Mouse (Mus musculus) kidney, postnatal 36 days (tissue): Measurements from ENCODE around the gene Mettl1.

Experiments
- DNase-seq, 2 experiments: peaks; one replicate each; pipeline ENCODE4 v3.0.0; 2021 to 2022; ENCODE audit warnings: mixed read lengths in 2 of 2

The Mettl1 gene

DNA sequence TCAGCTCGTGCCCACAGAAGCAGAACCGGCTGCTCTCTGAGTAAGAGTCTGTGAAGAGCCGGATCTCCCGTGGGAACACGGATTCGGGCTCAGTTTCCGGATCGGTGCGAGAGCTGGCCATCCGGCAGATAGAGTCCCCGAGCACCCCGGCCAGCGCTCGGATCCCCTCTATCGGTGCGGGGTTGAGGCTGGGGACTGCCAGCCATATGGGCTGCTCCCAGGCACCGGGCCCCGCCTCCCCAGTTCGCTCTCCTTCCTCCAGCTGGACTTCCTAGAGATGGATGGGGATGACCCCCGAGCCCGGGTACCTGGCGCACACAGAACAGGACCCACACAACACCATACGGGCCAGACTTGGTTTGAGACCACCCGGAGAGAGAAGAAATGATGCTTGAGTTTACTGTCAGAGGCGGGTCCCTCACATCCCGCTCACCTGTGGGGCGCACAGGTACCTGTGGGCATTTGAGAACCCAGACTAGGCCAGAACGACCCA is at the start of gene Mettl1, which contains the start of gene Eef1akmt3:
TSS of gene Mettl1 (plus strand) at position 141 of the 493 bp plus-strand sequence.
TSS of gene Eef1akmt3 (minus strand) at position 240 of the 493 bp plus-strand sequence.
- DNase-seq: peak in 1 of 2 experiments; percentile 72

DNA sequence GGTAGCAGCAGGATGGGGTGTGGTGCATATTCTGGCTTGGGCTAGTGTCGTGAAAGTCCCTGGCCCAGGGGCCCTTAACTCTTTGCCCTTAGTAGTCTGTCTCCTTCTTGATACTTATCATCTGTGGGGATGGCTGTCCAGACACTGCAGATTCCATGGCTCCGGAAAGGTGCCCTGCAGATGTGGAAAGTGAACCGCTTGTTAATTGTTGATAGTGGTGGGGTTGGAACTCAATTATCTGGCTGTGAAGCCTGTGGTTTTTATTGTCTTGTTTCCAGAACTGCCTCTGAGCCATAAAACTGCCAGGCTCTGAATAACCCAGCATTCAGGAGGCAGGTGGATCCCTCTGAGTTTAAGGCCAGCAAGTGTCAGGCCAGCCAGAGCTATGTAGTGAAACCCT is 49.5 kb upstream of the Mettl1 start:
- DNase-seq: no peak

DNA sequence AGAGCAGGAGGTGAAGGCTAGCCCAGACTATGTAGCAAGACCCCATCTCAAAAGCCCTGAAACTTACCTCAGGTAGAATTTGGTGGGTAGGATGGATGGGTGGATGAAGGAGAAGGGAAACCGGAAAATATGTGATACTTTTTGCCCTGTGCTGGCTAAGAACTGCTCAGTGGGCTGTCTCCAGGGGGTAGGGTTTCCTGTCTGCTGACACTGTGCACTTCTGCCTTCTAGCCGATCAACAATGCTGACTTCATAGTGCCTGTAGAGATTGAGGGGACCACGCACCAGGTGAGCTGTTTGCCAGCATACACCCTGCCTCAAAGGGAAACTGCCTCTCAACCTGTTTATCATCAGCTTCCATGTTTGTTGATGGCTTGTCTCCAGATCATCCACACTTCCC is 47.6 kb upstream of the Mettl1 start:
- no peak for DNase-seq

DNA sequence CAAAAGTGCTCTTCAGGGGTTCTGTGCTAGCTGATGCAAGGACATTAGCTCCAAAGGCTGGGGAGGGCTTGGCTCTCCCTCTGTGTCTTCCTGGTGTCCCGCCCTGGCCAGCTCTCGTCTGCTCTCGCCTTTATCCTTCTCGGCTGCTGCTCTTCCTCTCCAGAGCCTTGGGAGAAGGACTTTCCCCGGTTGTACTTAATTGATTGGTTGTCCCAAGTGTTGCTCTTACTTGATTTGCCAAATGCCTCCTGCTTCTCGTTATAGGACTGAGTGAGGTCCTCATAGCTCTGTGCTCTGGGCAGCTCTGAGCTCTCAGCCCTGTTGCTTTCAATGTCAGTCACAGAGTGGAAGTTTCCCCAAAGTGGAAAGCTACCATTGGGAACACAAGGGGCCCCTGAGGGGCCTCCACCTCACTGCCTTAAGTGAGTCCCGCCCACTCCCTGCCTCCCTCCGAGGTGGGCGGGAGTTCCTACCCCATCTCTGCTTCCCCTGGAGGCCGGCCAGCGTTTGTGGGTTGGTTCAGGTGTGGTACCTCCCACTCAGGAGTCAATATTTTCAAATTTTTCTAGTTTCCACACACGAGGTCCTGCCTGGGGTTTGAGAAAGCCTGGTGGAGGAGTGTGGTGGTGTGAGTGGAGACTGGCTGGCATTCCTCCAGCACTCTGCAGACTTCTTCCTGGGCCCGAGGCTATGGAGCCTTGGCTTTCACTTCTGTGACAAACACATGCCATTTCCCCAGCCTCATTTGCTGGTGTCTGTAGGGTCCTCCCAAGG is 43.7 kb upstream of the Mettl1 start:
- DNase-seq: peak in 1 of 2 experiments; percentile 50

DNA sequence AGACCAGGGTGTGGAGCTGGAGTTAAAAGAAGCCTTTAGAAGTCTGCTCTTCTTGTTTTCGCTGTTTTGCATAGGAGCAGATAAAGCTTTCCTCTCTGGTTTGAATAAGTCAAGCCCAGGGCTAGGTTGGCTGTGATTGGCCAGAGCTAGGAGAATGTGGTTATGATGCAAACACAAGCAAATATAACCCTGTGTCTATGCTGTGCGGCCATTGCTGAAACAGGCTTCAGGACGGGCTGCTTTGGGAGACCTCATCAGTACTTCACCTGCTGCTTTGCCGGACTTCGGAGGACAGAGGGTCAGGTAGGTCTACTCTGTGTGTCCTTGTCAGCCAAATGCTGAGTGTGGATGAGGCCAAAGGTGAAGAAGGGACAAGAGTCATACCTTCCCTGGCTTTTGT is 40.7 kb upstream of the Mettl1 start, which contains the start of gene Avil:
TSS of gene Avil (plus strand) at position 181 of the 400 bp plus-strand sequence.
- no peak for DNase-seq

DNA sequence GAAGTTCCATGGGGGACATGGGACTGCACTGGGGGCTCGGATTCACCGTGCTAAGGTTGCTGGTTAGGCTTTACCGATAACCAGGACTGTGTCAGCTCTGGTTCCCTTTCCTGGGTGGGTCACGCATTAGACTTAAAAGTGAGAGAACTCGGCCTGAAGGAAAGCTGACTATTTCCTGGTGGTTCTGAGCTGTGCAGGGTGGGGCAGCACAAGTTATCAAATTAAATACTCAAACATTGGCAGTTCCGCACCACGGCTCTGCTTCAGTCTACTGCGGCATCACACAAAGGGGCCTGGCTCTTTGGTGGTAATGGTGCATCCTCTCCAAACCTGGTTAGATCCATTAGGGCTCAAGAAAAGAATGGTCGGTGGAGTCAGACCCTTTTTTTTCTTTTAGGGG is 39.9 kb upstream of the Mettl1 start:
- no peak for DNase-seq

DNA sequence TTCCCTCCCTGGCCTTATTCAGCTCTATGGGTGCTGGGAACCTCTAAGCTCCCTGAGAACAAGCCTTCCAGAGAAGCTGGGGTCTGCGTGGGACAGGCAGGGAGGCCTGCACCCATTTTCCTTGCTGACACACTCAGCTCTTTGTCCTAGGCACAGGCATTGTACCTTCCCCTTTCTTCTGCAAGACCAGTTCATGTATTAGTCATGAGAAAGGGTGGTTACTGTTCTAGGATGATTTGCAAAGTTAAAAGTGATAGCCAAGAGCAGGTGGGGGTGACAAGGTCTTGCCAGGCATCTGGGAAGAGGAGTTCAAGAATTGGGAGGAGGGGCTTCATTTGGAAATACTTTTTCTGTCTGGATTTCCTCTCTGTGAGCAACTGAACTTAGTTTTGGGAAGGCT is 39.2 kb upstream of the Mettl1 start:
- no peak for DNase-seq

DNA sequence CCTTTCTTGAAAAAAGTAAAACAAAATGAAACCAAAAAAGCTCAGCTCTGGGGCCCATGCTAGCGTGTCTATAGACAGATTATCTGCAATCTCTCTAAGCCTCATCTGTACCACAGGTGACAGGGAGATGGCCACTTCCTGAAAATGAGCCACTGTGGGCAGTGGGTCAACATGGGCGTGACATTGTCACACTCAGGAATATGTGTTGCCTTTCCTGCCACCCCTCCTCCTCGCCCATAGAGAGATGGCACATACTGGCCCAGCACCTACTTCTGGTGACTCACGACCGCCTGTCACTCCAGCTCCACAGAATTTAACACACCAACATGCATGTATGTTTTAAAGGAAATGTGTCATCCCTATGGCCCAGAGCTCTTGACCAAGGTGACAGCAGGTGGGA is 38.4 kb upstream of the Mettl1 start:
- DNase-seq: no peak

DNA sequence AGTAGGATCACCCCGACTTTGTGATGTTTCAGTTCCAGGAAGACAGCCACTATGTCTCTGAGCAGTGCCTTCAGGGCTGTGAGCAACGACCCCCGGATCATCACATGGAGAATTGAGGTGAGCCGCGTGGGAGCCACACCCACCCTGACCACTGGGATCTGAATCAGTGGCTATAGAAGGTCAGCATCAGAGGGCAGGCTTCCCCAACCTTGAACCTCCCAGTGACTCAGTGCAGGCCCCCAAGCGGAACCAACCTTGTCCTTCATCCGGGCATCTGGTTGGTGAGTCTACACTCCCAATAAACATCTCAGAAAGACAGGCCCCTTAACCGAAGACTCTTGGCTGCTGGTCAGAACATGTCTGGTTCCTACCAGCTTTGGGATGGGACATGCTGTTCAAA is 37.9 kb upstream of the Mettl1 start:
- DNase-seq: no peak

DNA sequence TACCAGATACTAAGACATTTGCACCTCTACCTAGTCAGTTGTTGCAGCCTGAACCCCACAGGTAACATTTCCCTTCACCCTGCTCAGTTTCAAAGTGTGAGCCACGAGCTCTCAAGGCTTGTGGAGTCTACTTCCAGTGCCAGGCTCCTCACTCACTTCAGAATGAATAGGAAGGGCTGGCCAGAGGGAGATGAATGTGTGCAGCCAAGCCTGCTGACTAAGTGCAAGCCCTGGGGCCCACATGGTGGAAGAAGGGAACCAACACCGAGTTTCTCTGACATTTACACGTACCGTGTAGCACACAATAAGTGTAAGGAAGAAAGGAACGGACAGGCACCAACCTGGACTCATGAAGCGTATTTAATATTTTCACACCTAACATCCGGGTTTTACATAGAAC is 37.4 kb upstream of the Mettl1 start:
- no peak for DNase-seq

DNA sequence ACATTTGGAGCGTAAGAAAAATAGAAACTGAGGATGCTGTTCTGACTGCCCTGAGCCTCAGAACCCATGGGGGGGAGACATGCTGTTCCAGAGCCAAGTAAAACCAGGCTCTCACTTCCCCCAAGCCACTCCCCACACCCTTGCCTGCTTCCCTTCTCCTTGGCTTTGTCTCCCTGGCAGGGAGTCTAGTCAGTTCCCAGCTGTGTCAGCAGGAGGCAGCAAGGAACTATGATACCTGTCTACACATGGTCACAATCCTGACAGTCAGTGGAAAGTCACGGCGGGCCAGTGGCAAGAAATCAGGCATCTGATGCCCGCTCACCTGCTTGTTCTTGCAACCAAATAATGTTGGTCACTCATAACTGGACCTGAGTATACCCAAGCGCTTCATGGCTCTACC is 24.7 kb upstream of the Mettl1 start:
- DNase-seq: peak; percentile 48 to 77

DNA sequence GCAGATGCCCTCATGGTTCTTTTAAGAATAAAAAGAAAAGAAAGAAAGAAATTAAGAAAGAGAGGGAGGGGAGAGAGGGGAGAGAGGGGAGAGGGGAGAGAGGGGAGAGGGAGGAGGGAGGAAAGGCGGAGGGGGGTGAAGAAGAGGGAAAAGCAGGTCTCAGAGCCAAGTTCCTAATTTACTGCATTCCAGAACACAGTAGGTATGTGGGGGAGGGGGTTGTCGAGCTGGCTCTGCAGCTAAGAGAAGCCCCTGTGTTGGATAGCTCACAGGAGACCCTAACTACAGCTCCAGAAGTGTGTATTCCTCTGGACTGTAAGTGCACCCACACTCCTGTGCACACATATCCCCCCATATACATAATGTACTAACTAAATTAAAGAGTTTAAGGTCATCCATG is 24.1 kb upstream of the Mettl1 start:
- no peak for DNase-seq

DNA sequence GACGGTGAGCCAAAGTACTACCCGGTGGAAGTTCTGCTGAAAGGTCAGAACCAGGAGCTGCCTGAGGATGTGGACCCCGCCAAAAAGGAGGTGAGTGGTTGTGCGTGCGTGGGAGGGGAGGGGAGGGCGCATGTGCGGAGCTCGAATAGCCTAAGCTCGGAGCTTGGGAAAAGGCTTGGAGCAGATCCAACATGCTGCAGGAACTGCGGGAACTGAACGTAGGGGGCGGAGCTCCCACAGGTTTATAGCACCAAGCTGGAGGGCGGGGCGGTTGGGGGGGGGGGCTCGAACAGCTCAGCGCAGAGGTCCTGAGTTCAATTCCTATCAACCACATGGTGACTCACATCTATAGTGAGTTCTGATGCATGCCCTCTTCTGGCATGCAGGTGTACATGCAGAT is 22.8 kb upstream of the Mettl1 start:
- no peak for DNase-seq

DNA sequence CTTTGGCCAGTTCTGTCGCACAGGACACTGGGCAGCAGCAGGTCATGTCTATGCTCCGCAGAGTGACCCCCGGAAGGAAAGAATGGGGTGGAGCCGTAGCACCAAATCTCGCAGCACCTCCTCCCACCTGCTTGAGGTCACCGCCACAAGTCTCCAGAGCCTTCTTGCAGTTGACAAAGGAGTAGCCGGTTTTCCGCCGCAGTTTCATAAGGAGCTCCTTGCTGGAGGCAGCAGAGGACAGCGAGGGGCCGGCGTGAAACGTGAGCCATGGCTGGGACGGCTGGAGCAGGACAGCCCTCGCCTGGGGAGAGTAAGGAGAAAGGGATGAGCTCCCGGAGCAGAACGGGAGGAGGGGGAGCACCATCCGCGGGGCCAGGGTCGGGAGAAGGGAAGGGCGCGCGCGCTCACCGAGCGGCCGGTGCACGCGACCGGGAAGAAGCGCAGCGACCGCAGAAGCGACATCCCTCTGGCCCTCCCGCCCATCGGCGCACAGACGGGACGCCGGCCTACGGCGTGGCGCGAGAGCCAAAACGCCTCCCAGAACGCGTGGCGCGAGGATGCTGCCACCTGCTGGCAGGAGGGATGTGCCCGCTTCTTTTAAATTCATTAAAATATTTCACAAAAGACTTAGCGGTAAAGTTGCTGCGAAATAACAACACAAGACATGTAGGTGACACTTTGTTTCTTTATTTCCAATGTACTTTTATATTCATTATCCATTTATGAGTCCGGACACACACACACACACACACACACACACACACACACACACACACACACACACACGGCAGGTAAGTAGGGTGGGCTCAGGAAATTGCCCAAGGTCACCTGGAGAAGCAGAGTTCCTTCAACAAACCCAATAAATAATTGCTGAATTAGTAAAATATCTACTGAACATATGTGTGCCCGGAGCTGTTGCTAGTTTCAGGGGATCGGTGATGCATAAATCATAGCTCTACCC is 10.6 kb upstream of the Mettl1 start, which contains the start of gene Tsfm:
TSS of gene Tsfm (minus strand) at position 505 of the 961 bp plus-strand sequence.
- peak; percentile 90 to 97 for DNase-seq

DNA sequence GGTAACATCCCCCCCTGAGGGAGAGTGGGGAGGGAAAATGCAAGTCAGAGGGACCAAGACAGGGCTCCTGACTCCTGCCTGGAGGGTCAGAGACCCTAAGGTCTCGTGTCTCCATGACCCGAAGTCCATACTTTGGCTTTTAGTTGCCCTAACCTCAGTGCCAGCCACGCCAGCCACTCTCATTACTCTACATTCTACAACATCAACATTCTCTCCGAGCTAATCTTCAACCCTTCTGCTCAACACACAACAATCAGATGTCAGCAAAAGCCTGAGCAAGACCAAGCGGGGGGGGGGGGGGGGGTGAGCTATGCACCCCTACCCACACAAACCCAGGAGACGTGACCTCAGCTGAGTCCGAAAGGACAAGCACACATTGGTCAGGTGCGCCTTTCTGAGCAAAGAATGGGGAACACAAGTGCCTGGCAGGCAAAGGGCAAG is 7.9 kb upstream of the Mettl1 start:
- DNase-seq: peak; percentile 74 to 89

DNA sequence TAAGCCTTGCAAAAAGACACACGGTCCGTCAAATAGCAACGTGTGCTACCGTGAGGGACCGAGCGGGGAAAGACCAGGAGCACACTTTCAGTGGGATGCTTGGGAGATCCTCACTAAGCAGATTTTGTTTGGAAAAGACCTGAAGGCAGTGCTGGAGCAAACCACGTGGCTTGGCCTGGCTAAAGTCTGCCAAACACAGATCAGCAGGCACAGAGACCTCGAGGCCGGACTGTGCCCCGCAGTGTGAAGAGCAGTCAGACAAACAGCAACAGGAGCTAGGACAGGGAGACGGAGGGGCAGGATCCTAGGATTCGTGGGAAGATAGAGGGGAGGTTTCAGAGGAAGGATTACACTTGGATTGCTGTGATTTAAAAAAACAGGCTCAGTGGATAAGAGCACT is 4.9 kb upstream of the Mettl1 start:
- peak; percentile 82 to 90 for DNase-seq

DNA sequence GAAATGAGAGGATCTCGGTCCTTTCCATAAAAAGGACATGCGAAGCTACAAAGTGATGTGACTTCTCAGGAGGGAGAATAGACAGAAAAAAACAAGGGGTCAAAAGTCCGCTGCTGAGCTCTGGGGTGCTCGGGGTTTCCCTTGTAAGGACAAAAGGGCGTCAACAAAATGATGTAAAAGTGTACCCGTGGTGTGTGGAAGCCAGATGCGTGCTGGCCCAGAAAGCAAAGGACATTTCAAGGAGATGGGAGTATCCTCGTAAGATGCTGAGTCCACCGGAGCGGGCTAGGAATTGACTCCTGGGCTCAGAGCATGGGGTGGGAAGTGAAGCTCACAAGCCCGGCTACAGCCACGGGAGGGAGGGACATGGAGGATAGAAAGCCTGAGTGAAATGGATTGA is 3.6 kb upstream of the Mettl1 start:
- peak; percentile 58 to 70 for DNase-seq

DNA sequence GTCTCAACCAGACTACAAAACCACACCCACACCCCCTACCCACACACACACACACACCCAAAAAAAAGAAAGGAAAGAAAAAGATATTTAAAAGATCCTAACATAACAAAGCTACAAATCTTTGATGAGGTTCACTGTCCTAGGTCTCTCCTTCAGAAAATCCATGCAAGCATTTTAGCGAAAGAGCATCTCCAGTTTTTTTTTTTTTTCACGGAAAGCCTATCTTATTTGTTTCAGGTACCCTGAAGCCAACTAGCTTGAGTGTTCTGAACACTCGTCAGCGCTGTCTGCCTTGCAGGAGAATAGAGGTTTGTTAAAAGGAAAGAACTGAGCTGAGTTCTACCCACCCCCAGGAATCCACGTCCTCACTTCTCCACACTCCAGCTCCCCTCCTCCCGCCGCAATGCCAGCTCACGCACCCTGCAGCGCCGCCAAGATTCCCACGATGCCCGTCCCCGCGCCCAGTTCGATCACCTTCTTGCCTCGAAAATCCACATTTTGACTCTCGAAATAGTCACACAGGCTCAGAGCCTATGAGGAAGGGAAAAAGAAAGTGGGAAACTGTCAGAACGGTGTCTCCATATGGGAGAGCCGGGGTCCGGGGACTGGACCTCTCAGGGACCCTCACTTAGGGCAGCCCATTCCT is 522 bp upstream of the Mettl1 start:
- peak in 1 of 2 experiments; percentile 58 for DNase-seq

DNA sequence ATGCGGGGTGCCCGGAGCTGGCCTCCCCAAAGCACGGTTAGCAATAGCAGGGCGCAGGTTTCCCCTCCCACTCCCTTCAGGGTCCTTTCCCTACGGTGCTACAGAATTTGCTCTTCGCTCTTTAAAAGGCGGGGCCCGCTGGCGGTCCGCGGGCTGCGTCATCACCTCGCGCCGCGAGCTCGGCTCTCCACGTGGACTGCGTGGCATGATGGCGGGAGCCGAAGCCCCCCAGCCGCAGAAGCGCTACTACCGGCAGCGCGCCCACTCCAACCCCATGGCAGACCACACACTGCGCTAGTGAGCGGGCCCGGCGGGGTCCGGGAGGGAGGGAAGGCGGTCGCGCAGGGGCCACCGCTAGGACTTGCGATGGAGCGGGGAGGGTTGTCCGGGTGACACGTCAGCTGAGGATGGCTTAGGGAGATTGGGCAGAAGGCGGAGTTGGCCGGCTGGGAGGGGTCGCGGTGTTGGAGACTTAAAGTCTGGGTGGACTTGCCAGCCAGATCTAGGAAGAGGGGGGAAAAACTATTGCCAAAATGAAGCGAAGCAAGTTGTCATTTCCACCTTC is 642 bp downstream of the Mettl1 start:
- DNase-seq: peak; percentile 88 to 94

DNA sequence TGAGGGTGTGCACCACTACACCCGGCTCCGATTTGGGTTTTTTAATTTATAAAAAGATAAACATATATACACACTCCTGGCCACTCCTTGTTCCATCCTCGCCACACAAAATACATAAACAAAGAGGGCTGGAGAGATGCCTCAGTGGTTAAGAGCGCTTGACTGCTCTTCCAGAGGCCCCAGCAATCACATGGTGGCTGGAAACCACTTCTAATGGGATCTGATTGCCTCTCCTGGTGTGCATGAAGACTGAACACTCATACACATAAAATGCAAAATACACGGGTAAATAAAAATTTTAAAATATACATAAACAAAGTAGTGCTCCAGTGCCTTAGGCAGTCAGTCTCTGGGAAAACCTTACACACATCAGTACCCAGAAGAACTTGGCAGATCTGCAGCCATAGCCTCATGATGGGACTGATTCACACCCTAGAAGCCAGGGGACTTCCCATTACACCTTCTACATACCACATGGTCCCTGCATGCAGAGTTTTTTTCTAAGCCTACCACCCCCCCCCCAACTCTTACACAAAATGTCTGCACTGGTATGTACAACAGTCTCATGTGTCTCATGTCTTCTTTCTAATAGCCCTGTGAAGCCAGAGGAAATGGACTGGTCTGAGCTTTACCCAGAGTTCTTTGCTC is 1.4 kb downstream of the Mettl1 start:
- DNase-seq: no peak

DNA sequence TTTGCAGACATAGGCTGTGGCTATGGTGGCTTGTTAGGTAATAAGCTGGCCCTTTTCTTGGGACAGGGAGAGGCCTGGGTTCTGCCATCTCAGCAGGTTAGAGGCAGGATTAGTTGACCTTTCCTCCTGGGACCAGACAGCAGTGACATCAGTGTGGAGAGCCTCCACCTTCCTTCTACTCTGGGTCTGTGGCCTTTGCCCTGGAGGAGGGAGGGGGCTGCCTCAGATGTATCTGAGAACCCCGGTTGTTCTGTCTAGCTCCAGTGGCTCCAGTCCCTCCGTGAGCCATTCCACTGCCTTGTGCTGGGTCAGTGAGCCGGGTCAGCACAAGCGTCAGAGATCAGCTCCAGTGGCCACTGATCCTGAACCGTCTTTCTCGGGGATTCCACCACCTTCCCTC is 2.0 kb downstream of the Mettl1 start:
- DNase-seq: peak; percentile 85 to 94

DNA sequence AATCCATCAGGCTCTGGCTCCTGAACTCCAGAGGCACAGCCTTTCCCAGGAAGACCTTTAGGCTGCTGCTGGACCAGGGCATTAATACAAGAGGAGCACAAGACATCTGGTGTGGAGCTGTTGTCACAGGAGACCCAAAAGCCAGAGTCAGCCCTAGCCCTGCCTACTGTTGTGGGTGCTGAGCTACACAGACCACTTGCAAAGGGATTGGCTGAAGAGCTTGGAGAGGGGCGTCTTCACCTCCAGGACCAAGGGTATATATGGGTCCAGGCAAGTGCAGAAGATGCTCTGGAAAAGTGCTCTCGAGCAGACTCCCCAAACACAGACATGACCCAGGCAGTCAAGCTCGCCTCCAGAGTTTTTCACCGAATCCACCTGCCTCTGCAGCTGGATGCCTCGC is 6.7 kb downstream of the Mettl1 start, which contains the start of gene Cyp27b1:
TSS of gene Cyp27b1 (plus strand) at position 297 of the 400 bp plus-strand sequence.
- DNase-seq: no peak
